Mouse (Mus musculus) megakaryocyte, adult 5-6 weeks (primary cell): ENCODE results near the gene Mid1. TPM values are rescaled to one million over a fixed set of nuclear protein-coding genes. Genes with fewer than 3 reads are reported as not detected.
"Not testable (repeated sequence)": the region's sequence is repeated elsewhere in the genome, so short reads cannot be mapped to it uniquely, and the experiment has no call there.

Experiments used
- ATAC-seq: 2 replicates; pipeline ENCODE4 v1.8.0; 2016; ENCODE audit warnings: mild to moderate bottlenecking, inconsistent platforms; ENCODE audit not compliant: poor library complexity, severe bottlenecking
- total RNA-seq, 2 experiments: library from RNA; stranded (forward) in 1 of 2; stranded (reverse) in 1 of 2; fragments of 153-499, 151-499 nt in 1 of 2; fragments of 221-1000, 200-1000 nt in 1 of 2; gene quantifications; 2 replicates each; pipeline versions ENCODE4 v1.2.3 to v1.2.4; 2015 to 2017

The Mid1 gene
- total RNA-seq, 2 experiments from 2014 or later: 6.3 to 16.8 TPM

GRCm38 (mm10) chrX:169997456-169997853 is 312.5 kb downstream of the Mid1 start:
- ATAC-seq: peak; percentile 1

GRCm38 (mm10) chrX:169997854-169998456 is 313.0 kb downstream of the Mid1 start:
- ATAC-seq: peak; percentile 62

GRCm38 (mm10) chrX:169998559-169999219 is 313.7 kb downstream of the Mid1 start:
- not testable (repeated sequence) for ATAC-seq

- ATAC-seq: not testable (repeated sequence)
Measured at GRCm38 (mm10) chrX:169999226-169999883, 314.4 kb downstream of the Mid1 start.

GRCm38 (mm10) chrX:169999912-170000641 is 315.1 kb downstream of the Mid1 start:
- not testable (repeated sequence) for ATAC-seq

- not testable (repeated sequence) for ATAC-seq
Measured at GRCm38 (mm10) chrX:170000642-170001387, 315.8 kb downstream of the Mid1 start.

GRCm38 (mm10) chrX:170001388-170001695 is 316.3 kb downstream of the Mid1 start:
- not testable (repeated sequence) for ATAC-seq

- ATAC-seq: not testable (repeated sequence)
Measured at GRCm38 (mm10) chrX:170002510-170003197, 317.7 kb downstream of the Mid1 start.

GRCm38 (mm10) chrX:170003536-170003935 is 318.5 kb downstream of the Mid1 start:
- not testable (repeated sequence) for ATAC-seq

- not testable (repeated sequence) for ATAC-seq
Measured at GRCm38 (mm10) chrX:170004236-170004635, 319.2 kb downstream of the Mid1 start.

- ATAC-seq: not testable (repeated sequence)
Measured at GRCm38 (mm10) chrX:170004793-170005192, 319.8 kb downstream of the Mid1 start.

- ATAC-seq: not testable (repeated sequence)
Measured at GRCm38 (mm10) chrX:170005194-170005593, 320.2 kb downstream of the Mid1 start.

GRCm38 (mm10) chrX:170005695-170006297 is 320.8 kb downstream of the Mid1 start:
- ATAC-seq: not testable (repeated sequence)

- ATAC-seq: not testable (repeated sequence)
Measured at GRCm38 (mm10) chrX:170006694-170007247, 321.8 kb downstream of the Mid1 start.

- ATAC-seq: not testable (repeated sequence)
Measured at GRCm38 (mm10) chrX:170007375-170008178, 322.6 kb downstream of the Mid1 start.

GRCm38 (mm10) chrX:170008179-170008467 is 323.1 kb downstream of the Mid1 start:
- not testable (repeated sequence) for ATAC-seq

- not testable (repeated sequence) for ATAC-seq
Measured at GRCm38 (mm10) chrX:170008584-170008983, 323.6 kb downstream of the Mid1 start.

- peak; percentile 60 for ATAC-seq
Measured at GRCm38 (mm10) chrX:170009016-170009750, 324.2 kb downstream of the Mid1 start, which contains the start of gene Gm21887. TSS of gene Gm21887 (plus strand) at chrX:170009659.
